Mouse (Mus musculus) kidney, postnatal 0 days (tissue): ENCODE results near the gene Slc44a4. TPM values are rescaled to one million over a fixed set of nuclear protein-coding genes. Genes with fewer than 3 reads are reported as not detected.
A peak's percentile ranks its signal among the peaks of the same experiment; 100 is the strongest.

Experiments used
- ATAC-seq: fragments of 200-750 bp; cut with Nextera tagmentation; replicated peaks from 2 replicates; pipeline ENCODE4 v1.8.0; 2017; ENCODE audit warnings: low read depth, moderate number of reproducible peaks, moderate TSS enrichment, moderate library complexity; ENCODE audit not compliant: low FRiP score
- DNase-seq: peaks from one replicate; pipeline ENCODE4 v3.0.0-alpha.2; 2016; ENCODE audit warnings: low spot score
- H3K27ac ChIP-seq: fragments of 300-500 bp; sonication (generic); 2 replicates; pipeline ENCODE4 v1.5.1; 2014; ENCODE audit warnings: mild to moderate bottlenecking
- H3K27me3 ChIP-seq: fragments of 300-500 bp; sonication (generic); 2 replicates; pipeline ENCODE4 v1.6.1; 2014; ENCODE audit warnings: low read length, mixed read lengths; ENCODE audit not compliant: insufficient read depth
- H3K36me3 ChIP-seq: fragments of 300-500 bp; sonication (generic); 2 replicates; pipeline ENCODE4 v1.6.1; 2014; ENCODE audit warnings: low read length, mixed read lengths; ENCODE audit not compliant: insufficient read depth
- H3K4me1 ChIP-seq: fragments of 300-500 bp; sonication (generic); replicated peaks from 2 replicates; pipeline ENCODE4 v1.6.1; 2014; ENCODE audit warnings: antibody characterized with exemption, low read length, mixed read lengths; ENCODE audit not compliant: insufficient read depth
- H3K4me2 ChIP-seq: fragments of 300-500 bp; sonication (generic); 2 replicates; pipeline ENCODE4 v1.6.1; 2014; ENCODE audit warnings: mild to moderate bottlenecking, low read length, moderate library complexity, mixed read lengths
- H3K4me3 ChIP-seq: fragments of 300-500 bp; sonication (generic); replicated peaks from 2 replicates; pipeline ENCODE4 v1.5.1; 2014; ENCODE audit warnings: low read depth, low read length
- H3K9ac ChIP-seq: fragments of 300-500 bp; sonication (generic); 2 replicates; pipeline ENCODE4 v1.6.1; 2014; ENCODE audit warnings: low read depth, low read length
- H3K9me3 ChIP-seq: fragments of 300-500 bp; sonication (generic); replicated peaks from 2 replicates; pipeline ENCODE4 v1.6.1; 2016; ENCODE audit warnings: low read length, inconsistent platforms, mixed read lengths
- CTCF ChIP-seq: IDR thresholded peaks from 2 replicates; pipeline ENCODE4 v1.5.1; 2016; ENCODE audit warnings: antibody characterized with exemption, low read depth, mild to moderate bottlenecking, moderate library complexity
- WGBS: fragments of 180-500 bp; shearing (Covaris S2); extraction: QIAGEN DNeasy Blood & Tissue Kit; methylation state at CpG from one replicate; pipeline ENCODE4 v1.1.7; 2014; 5-methylcytosine and 5-hydroxymethylcytosine counted together
- polyA plus RNA-seq: library from polyadenylated mRNA; unstranded; fragments of >200 nt; fragmentation: Nextera tagmentation; extraction: Ambion mirVana; gene quantifications from 2 replicates; pipeline ENCODE4 v1.2.1, GENCODE M21; 2015

Slc44a4 gene
- polyA plus RNA-seq, 1 experiment from 2014 or later = 24.2 TPM

GRCm38 (mm10) chr17:34883332-34883731 lies 30.9 kb upstream of the Slc44a4 start:
- DNase-seq (no peak), ATAC-seq (no peak)
- Histone ChIP-seq H3K27me3 (no peaks in the 10 kb centered on the region), H3K36me3 (no peaks in the 10 kb centered on the region), H3K4me1 (0 out of 2 replicates have a peak, but pooled peaks cover 4% of the 10 kb centered on the region), H3K9ac (no peak overlapping the region), H3K4me2 (no peak overlapping the region), H3K9me3 (no peaks in the 10 kb centered on the region), H3K27ac (no peak overlapping the region), H3K4me3 (no peak overlapping the region)
- WGBS = 65% methylated on average over 3 of the region's 3 CpGs
- peak; percentile 31; the same call in 1 of the 2 replicates for TF ChIP-seq CTCF

DNA sequence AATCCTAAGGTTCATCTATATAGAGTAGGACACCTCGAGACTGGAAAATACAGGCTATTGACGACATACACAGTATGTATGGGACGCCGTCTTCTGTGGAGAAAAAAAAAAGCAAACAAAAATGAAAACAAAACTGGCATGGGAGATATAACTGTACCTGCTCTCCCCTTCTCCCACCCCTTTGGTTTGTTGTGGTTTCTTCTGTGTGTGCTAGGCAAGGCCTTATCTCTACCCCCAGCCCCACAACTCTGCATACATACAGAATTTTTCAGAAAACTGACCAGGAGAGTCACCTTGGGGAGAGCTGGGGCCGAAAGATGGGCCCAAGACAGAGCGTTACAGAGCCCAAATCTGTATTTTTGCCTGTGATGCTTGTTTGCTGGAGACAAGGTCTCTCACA lies 29.6 kb upstream of the Slc44a4 start:
- WGBS = 89% methylated on average over 6 of the region's 6 CpGs
- ATAC-seq = no peak
- no peak overlapping the region for H3K4me2 ChIP-seq

GRCm38 (mm10) chr17:34885615-34886014 lies 28.7 kb upstream of the Slc44a4 start:
- Histone ChIP-seq H3K36me3 (no peaks in the 10 kb centered on the region), H3K9ac (no peak overlapping the region), H3K27me3 (no peaks in the 10 kb centered on the region), H3K27ac (no peak overlapping the region), H3K4me2 (no peak overlapping the region), H3K4me3 (no peak overlapping the region), H3K4me1 (0 out of 2 replicates have a peak, but pooled peaks cover 4% of the 10 kb centered on the region), H3K9me3 (no peaks in the 10 kb centered on the region)
- 71% methylated on average over 3 of the region's 3 CpGs for WGBS
- TF ChIP-seq CTCF = no peak
- ATAC-seq (no peak), DNase-seq (peak; percentile 22)

More for the DNA sequence above, 29.6 kb upstream of the Slc44a4 start:
- Histone ChIP-seq H3K4me1 (0 out of 2 replicates have a peak, but pooled peaks cover 4% of the 10 kb centered on the region), H3K9ac (no peak overlapping the region), H3K36me3 (no peaks in the 10 kb centered on the region), H3K9me3 (no peaks in the 10 kb centered on the region), H3K27ac (no peak overlapping the region), H3K27me3 (no peaks in the 10 kb centered on the region), H3K4me3 (no peak overlapping the region)
- TF ChIP-seq CTCF = no peak
- DNase-seq = no peak

DNA sequence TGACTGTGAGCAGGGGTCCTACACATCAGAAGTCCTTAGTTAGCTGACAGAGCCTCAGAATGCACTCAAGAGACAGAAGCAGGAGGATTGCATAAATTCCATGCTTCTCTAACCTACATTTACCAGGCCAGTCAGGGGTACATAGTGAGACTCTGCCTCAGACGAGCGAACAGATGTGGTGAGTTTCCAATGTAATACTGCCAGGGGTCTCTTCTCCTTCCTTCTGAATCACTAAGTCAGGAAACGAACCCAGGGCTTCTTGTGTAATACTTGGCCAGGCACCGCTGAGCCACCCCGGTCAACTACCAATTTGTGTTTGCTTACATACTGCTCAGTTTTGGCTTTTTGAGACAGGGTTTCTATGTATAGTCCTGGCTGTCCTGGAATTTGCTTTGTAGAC lies 26.3 kb upstream of the Slc44a4 start:
- H3K9me3 ChIP-seq = no peaks in the 10 kb centered on the region
- 79% methylated on average over 5 of the region's 5 CpGs for WGBS
- no peak for ATAC-seq

GRCm38 (mm10) chr17:34890074-34890743 lies 24.1 kb upstream of the Slc44a4 start:
- DNase-seq = no peak
- ATAC-seq = no peak
- H3K4me2 ChIP-seq = no peak overlapping the region
- no peak for TF ChIP-seq CTCF
- no peaks in the 10 kb centered on the region for H3K27me3 ChIP-seq
- H3K9me3 ChIP-seq = no peaks in the 10 kb centered on the region
- no peaks in the 10 kb centered on the region for H3K36me3 ChIP-seq
- H3K4me1 ChIP-seq = peaks cover 6% of the 10 kb centered on the region; the same call in 1 of the 2 replicates
- no peak overlapping the region for H3K9ac ChIP-seq
- H3K4me3 ChIP-seq = no peak overlapping the region
- WGBS = 78% methylated on average over 12 of the region's 12 CpGs
- H3K27ac ChIP-seq = no peak overlapping the region

More for the DNA sequence above, 26.3 kb upstream of the Slc44a4 start:
- Histone ChIP-seq H3K36me3 (no peaks in the 10 kb centered on the region), H3K27ac (no peak overlapping the region), H3K4me2 (no peak overlapping the region), H3K4me1 (no peaks in the 10 kb centered on the region), H3K9ac (no peak overlapping the region), H3K27me3 (no peaks in the 10 kb centered on the region), H3K4me3 (no peak overlapping the region)
- no peak for DNase-seq
- no peak for TF ChIP-seq CTCF

- ATAC-seq (no peak), DNase-seq (no peak)
- Histone ChIP-seq H3K4me2 (no peak overlapping the region), H3K4me3 (no peak overlapping the region), H3K27ac (no peak overlapping the region), H3K9me3 (no peaks in the 10 kb centered on the region), H3K36me3 (0 out of 2 replicates have a peak, but pooled peaks cover 3% of the 10 kb centered on the region), H3K27me3 (no peaks in the 10 kb centered on the region), H3K9ac (no peak overlapping the region), H3K4me1 (peaks cover 9% of the 10 kb centered on the region; the same call in 1 of the 2 replicates)
- TF ChIP-seq CTCF = peak; percentile 21; the same call in 1 of the 2 replicates
- WGBS = 94% methylated on average over 2 of the region's 2 CpGs
These were observed 22.9 kb upstream of the Slc44a4 start for GRCm38 (mm10) chr17:34891377-34891776.
